Mouse (Mus musculus) retina, postnatal 7 days (tissue): Measurements from ENCODE around the gene Rps6ka3.
A peak's percentile ranks its signal among the peaks of the same experiment; 100 is the strongest.

Experiments used
- DNase-seq: peaks from one replicate; pipeline ENCODE4 v3.0.0-alpha.2; 2012; ENCODE audit warnings: low read depth, low spot score

The Rps6ka3 gene

GRCm38 (mm10) chrX:159210007-159210406 is at the start of gene Rps6ka3:
Gene Rps6ka3, plus strand, starts transcription at chrX:159210307.
- DNase-seq, result no peak

GRCm38 (mm10) chrX:159169200-159169599 is 40.9 kb upstream of the Rps6ka3 start:
- no peak for DNase-seq

- no peak for DNase-seq
These were observed 38.5 kb upstream of the Rps6ka3 start for GRCm38 (mm10) chrX:159171579-159171978.

DNA sequence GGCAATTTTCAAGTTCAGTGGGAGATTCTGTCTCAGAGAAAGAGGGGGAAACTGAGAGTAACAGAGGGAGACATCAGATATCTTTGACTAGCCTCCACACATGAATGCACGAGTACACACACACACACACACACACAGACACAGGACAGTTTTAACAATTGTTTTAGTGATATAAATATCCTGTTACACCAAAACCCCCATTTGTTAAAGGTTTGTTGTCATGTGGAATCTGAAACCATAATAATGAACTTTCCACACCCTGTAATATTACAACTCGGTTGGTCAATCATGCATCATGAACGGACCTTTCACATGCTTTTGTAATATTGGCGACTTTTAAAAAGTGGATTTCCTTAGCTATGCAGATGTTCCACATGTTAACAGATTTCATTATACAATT is 18.5 kb upstream of the Rps6ka3 start:
- DNase-seq, result no peak

- DNase-seq, result no peak
These were observed 10.6 kb upstream of the Rps6ka3 start for GRCm38 (mm10) chrX:159199495-159199894.

GRCm38 (mm10) chrX:159200101-159200500 is 10.0 kb upstream of the Rps6ka3 start:
- no peak for DNase-seq

- no peak for DNase-seq
These were observed 931 bp downstream of the Rps6ka3 start for GRCm38 (mm10) chrX:159210892-159211583.

DNA sequence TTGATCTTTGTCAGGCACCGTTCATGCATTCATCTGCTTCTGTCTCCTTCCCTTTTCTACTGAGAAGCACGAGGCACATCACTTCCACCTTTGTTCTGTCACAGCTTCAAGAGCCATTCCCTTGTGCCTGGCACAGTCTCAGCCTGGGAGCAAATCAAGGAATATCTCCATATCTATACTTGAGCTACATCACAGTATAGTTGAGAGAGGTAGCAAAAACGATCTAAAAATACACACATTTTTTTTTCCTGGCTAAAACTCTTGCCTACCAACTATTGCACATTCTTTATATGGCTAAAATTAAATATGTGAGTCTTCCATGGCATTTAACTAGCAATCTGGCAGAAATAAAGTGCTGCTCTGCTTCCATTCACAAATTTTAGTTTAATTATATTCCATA is 5.1 kb downstream of the Rps6ka3 start:
- DNase-seq, result no peak

DNA sequence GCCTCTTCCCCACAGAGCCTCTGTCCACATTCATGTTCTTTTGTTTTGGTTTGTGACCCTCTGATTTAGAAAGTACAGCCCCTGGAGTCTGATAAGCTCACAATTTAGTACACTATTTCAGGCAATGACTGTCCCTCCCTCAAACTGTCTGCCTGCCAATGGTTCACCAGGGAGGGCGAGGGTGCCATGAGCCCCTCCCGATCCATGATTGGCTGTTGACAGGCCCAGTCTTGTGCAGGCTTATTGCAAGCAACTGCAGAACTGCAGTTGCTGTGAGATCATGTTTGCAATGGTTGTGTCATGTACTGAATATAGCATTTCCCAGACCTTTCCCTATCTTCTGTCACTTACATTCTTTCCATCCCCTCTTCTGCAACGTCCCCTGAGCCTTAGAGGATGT is 12.4 kb downstream of the Rps6ka3 start:
- no peak for DNase-seq

DNA sequence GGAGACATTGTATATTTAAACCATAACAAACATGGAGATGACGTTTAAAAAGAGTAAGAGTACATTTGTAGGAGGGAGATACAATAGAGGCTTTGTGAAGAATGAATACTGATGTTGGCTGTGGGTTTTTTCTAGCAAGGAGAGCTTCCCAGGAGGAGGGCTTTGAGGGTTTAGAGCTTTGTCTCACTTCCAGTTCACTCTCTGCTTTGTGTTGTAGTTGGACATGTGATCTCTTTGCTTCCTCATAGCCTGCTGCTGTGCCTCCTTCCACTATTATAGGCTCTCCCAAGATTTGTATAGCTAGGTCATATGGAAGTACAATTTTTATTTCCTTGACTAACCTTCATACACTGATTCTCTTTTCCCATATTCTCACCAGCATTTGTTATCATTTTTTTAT is 27.2 kb downstream of the Rps6ka3 start:
- no peak for DNase-seq

- no peak for DNase-seq
These were observed 44.1 kb downstream of the Rps6ka3 start for GRCm38 (mm10) chrX:159254001-159254884.

DNA sequence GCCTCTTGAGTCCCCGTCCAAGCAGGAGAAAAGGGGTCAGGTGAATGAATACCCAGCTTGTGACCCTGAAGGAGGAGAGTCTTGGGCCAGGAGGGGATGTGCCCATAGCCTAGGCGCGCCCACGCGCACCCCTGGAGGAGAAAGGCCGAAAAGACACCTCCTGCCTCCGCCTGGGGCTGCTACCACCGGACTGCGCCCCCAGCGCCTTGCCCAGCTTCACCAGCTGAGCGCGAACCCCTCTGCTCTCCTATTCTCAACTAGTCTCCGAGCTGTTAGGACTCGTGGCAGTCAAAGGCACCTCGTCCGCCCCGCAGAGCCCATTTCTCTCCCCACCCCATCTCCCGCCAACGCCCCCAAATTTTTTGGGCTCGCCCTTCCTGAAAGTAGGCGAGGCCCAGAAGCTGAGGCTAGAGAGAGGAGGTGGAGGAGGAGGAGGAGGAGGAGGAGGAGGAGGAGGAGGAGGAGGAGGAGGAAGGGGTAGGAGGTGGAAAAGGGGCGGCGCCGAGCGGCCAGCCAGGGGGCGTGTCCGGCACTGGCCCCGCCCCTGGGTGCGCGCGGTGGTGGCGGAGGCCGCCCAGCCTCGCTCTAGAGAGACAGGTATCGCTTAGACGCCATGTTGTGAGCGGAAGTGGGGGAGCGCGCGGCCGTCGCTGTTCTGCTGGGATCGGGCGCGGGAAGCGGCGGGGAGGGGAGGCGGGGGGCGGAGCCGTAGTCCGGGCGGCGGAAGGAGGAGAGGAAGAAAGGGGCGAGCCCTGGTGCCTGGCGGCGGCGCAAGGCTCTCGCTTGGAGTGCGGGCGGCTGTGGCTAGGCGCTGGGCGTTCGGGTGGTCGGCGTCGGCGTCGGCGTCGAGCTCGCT is 45.2 kb downstream of the Rps6ka3 start:
- peak; percentile 72 for DNase-seq

- DNase-seq, result no peak
These were observed 46.1 kb downstream of the Rps6ka3 start for GRCm38 (mm10) chrX:159256040-159256852.

DNA sequence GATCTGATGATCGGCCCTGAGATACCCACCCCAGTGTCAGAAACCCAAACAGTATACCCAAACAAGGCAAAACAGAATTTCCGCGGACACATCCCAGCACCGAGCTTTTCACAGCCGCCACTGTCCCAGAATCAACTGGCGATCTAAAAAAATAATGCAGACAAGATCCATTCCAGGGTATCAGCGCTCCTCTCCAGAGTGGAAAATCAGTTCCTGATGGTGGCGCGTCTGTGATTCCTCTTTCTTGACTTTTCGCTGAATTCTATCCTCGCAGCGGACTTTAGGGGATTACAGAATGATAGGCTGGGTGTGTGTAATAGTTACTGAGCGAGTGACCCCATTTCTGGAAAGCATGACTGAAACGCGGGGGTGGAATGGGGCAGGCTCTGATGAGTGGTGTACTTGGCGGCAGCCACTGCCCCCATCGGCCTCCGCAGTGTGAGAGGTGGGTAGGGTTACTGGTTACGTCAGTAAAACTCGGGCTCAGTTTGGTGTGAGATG is 46.9 kb downstream of the Rps6ka3 start:
- DNase-seq, result no peak

DNA sequence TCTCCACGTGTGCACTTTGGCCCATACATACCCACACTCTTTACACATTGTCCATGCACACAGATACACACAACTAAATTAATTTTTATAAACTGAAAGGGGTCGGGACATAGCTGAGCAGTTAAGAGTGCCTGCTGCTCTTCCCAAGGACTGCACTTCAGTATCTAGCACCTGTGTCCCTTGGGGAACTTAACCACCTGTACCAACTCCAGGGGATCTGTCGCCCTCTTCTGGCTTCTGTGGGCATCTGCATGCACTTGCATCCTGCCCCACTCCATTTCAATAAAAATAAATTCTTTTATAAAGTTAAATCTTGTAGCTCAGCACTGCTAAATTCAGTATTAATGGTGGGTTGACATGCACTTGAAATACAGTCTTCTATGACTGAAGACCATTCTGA is 54.6 kb downstream of the Rps6ka3 start:
- no peak for DNase-seq

DNA sequence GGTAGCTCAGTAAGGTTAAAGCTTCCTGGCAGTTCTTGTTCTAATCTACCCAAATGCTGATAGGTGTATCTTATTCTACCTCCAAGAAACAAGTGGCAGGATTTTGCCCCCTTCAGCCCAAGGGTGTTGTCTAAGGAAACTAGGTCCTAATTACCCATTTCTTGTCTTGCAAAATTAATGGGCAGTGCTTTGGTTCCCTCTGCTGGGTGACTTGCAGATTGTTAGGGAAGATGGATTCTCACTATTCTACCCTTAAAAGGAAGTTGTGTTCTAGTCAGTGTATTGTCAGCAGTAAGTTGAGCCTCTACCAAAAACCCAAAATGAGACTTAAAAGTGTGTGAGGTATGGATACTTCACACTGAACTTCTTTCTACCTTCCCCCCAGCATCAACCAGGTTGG is 59.0 kb downstream of the Rps6ka3 start:
- DNase-seq, result no peak

GRCm38 (mm10) chrX:159286765-159287164 is 76.7 kb downstream of the Rps6ka3 start:
- DNase-seq, result no peak

DNA sequence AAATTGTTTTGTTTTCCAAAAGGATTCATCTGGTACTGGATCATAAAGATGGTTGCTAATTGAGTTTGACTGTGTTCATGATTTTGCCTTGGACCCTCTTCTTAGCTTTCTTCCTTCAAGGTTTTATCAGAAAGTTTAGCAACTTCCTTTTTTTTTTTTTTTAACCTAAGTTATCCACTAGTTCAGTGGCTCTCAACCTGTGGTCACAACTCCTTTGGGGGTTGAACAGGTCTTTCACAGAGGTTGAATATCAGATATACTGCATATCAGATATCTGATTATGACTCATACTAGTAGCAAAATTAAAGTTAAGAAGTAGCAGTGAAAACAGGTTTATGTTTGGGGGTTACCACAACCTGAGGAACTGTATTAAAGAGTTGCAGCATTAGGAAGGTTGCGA is 85.8 kb downstream of the Rps6ka3 start:
- DNase-seq, result no peak

DNA sequence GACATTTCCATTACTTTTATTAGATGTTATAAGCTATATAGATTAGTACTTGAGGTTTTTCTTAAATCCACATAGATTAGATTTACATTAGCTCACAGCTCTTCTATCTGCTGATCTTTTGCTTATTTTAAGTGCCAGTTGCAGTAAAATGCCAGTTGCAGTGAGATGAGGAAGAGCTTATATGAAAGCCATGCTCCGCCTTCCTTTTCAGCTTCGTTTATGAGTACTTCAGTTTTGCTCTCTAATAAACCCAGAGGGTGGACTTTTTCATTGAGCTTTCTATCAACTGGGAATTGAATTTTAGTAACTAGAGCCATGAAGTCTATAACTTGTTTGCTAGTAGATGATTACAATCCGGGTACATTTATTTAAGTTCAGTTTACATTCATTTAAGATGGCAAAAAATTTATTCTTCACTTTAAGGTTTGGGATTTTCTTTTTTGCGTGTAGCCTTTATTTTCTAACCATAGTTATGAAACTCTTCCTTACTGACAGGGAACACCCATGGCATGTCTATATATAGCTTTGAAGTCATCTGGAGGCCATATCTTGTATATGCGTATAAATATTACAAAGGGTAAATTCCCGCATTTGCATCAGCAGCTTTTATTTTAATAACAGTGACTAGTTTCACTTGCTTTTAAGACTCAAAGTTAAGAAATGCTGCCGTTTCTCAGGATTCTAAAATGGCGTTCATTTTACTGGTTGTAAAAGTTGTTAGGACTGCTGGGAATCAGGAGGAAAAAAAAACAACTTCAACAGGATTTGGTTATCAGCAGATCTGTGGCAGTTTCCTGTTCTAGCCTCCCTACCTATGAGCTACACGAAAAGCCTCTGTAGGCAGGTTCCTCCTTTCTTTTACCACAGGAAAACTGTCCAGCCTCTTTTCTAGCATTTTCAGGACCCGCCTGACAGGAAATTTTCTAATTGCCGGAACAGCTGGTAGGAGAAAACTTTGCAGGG is 92.5 kb downstream of the Rps6ka3 start:
- DNase-seq, result no peak

GRCm38 (mm10) chrX:159315293-159315692 is 105.2 kb downstream of the Rps6ka3 start:
- DNase-seq, result no peak
